Comparison of ENCODE assay signal across 28 mouse cellular contexts in the genomic region with DNA sequence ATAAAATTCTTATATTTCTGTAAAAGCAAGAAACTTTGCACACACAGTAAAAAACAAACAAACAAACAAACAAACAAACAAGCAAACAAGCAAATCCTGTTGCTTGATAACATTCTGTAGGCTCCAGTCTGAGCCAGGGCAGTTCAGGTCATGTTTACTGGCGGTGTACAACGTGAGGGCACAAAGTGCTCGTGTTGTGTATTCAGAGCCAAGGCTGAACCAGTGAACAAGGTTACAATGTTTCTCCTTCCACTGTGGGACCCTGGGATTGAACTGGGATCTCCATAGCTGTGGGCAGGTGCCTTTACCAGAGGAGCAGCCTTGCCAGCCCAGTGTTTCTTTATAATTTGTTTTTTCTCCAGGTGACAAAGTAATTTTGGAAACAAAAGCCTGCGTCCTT. TPM values are rescaled to one million over a fixed set of nuclear protein-coding genes. Genes with fewer than 3 reads are reported as not detected.
"Had no signal": no experiment of that assay in that cellular context is flagged by ENCODE, and none has a peak within 500 bp of the region (broad histone marks: within the 10 kb centered on the region; RNA-seq: fewer than 3 reads in every experiment).

No protein-coding gene starts in this region.

- DNase-seq: cerebellum, adult 2 months; cerebellum, adult 8-10 months; cerebellum, adult 9-10 months; cerebellum, adult 9-11 months; cerebellum, postnatal 10 days; cerebellum, postnatal 14 days; cerebellum, postnatal 25 days; cerebellum, postnatal 36 days; embryo, embryonic 11 days; forebrain, postnatal 0 days; gastrocnemius, adult 2 months; gastrocnemius, postnatal 10 days; gastrocnemius, postnatal 14 days; gastrocnemius, postnatal 25 days; gastrocnemius, postnatal 36 days; heart, adult 18-20 months; heart, adult 2 months had no signal

- H3K4me3 ChIP-seq: embryonic facial prominence, embryonic 10.5 days; embryonic facial prominence, embryonic 12.5 days; embryonic facial prominence, embryonic 13.5 days; embryonic facial prominence, embryonic 15.5 days; erythroblast, embryonic 14.5 days; forebrain, embryonic 10.5 days; forebrain, embryonic 12.5 days; forebrain, embryonic 13.5 days; forebrain, embryonic 15.5 days; gastrocnemius, adult 2 months; heart, adult 2 months had no signal

- H3K9ac ChIP-seq: embryonic facial prominence, embryonic 12.5 days; embryonic facial prominence, embryonic 13.5 days; embryonic facial prominence, embryonic 15.5 days; forebrain, embryonic 12.5 days; forebrain, embryonic 13.5 days; forebrain, embryonic 15.5 days; forebrain, postnatal 0 days had no signal

- H3K36me3 ChIP-seq: embryonic facial prominence, embryonic 10.5 days; embryonic facial prominence, embryonic 12.5 days; embryonic facial prominence, embryonic 13.5 days; embryonic facial prominence, embryonic 15.5 days; forebrain, embryonic 10.5 days; forebrain, embryonic 12.5 days; forebrain, embryonic 15.5 days had no signal

- H3K4me1 ChIP-seq: embryonic facial prominence, embryonic 15.5 days; forebrain, embryonic 12.5 days; forebrain, embryonic 13.5 days; forebrain, embryonic 15.5 days had no signal

- H3K27me3 ChIP-seq: embryonic facial prominence, embryonic 12.5 days; embryonic facial prominence, embryonic 13.5 days; embryonic facial prominence, embryonic 15.5 days; forebrain, embryonic 12.5 days; forebrain, embryonic 13.5 days; forebrain, embryonic 15.5 days had no signal

- H3K27ac ChIP-seq: embryonic facial prominence, embryonic 10.5 days; embryonic facial prominence, embryonic 12.5 days; embryonic facial prominence, embryonic 13.5 days; embryonic facial prominence, embryonic 15.5 days; forebrain, embryonic 10.5 days; forebrain, embryonic 12.5 days; forebrain, embryonic 13.5 days; forebrain, embryonic 15.5 days; gastrocnemius, adult 2 months; heart, adult 2 months had no signal

RNA-seq across cellular contexts. Expression of a gene that starts 35.2 kb away (rescaled TPM):
- total RNA-seq: common myeloid progenitor, adult 5-6 weeks; granulocyte monocyte progenitor cell, adult 5-6 weeks had no signal
